26 mouse cellular contexts compared by ENCODE assay signal in the genomic region with DNA sequence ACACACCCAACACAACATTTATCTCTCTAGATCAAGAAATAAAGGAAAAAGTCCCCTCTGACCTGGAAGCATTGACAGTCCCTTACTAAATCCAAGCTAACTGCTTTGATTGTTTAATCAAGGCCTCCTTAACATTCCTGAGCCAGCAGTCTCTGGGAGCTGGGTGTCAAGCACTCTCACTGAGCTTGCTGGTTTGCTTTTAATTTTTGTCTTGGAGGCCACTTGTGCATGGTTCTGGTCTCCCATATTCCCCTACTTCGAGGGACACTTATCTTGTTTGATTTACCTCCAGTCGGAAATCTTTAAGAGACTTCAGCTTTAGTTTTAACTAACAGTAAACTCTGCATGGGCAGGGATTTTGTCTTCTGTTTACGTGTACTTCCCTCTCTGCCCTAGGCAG. TPM values are rescaled to one million over a fixed set of nuclear protein-coding genes. Genes with fewer than 3 reads are reported as not detected.
DNase-seq lines count a peak whose midpoint lies in the region; ATAC-seq and TF ChIP-seq lines count a peak whose summit lies in the region.
"Had no signal": no experiment of that assay in that cellular context is flagged by ENCODE, and none has a peak within 500 bp of the region (broad histone marks: within the 10 kb centered on the region; RNA-seq: fewer than 3 reads in every experiment).

No protein-coding gene starts in this region.

- H3K27me3 ChIP-seq in lung, embryonic 15.5 days, result no peaks in the 10 kb centered on the region
- no peaks in the 10 kb centered on the region for H3K27me3 ChIP-seq in lung, postnatal 0 days (replicated peaks; ENCODE audit: insufficient read depth, low read length)
- H3K27me3 ChIP-seq: CH12.LX; heart, embryonic 13.5 days; hindbrain, embryonic 12.5 days; hindbrain, embryonic 15.5 days had no signal

- ATAC-seq in lung, embryonic 15.5 days (ENCODE audit: borderline replicate concordance, extremely low read depth, low FRiP score, low TSS enrichment), result peak; percentile 81; the same call in 1 of the 2 replicates
- peak; percentile 95 for ATAC-seq in lung, postnatal 0 days
- ATAC-seq in inflammation-experienced regulatory T-cells, adult 6 months, result no peak
- ATAC-seq: forebrain, embryonic 14.5 days had no signal

- peak; percentile 37 for DNase-seq in heart, adult 11 months
- DNase-seq in heart, postnatal 14 days, result no peak
- DNase-seq in lung, postnatal 0 days (ENCODE audit: low spot score), result peak; percentile 90
- DNase-seq in lung, postnatal 36 days, result peak; percentile 76
- DNase-seq in left cerebral cortex, postnatal 25 days (ENCODE audit: low spot score in 2 of 2), result no peak
- DNase-seq: adrenal gland, adult 8-10 months; adrenal gland, postnatal 25 days; B cell, adult 2 months; cerebellum, adult 11-12 months; cerebellum, adult 8-10 months; cerebellum, postnatal 10 days; cerebellum, postnatal 36 days; embryo, embryonic 11 days; gastrocnemius, postnatal 25 days; heart, adult 2 months had no signal

- peaks cover 20% of the 10 kb centered on the region; the same call in 1 of the 2 replicates for H3K4me1 ChIP-seq in lung, embryonic 15.5 days
- H3K4me1 ChIP-seq in lung, postnatal 0 days (ENCODE audit: insufficient read depth, low read depth, low read length), result no peaks in the 10 kb centered on the region
- H3K4me1 ChIP-seq: forebrain, embryonic 10.5 days; heart, embryonic 10.5 days; hindbrain, embryonic 12.5 days; hindbrain, embryonic 15.5 days had no signal

- peak overlapping the region; percentile 74 for H3K27ac ChIP-seq in lung, embryonic 15.5 days
- no peak overlapping the region for H3K27ac ChIP-seq in lung, postnatal 0 days (ENCODE audit: low read length)
- H3K27ac ChIP-seq: forebrain, embryonic 10.5 days; heart, adult 2 months; heart, embryonic 10.5 days; heart, embryonic 13.5 days; hindbrain, embryonic 12.5 days; hindbrain, embryonic 15.5 days had no signal

- H3K9ac ChIP-seq in lung, embryonic 15.5 days, result no peak overlapping the region
- H3K9ac ChIP-seq in lung, postnatal 0 days (replicated peaks; ENCODE audit: low read depth), result no peak overlapping the region
- H3K9ac ChIP-seq: heart, embryonic 13.5 days; hindbrain, embryonic 12.5 days; hindbrain, embryonic 15.5 days had no signal

- no peaks in the 10 kb centered on the region for H3K9me3 ChIP-seq in lung, embryonic 15.5 days
- no peaks in the 10 kb centered on the region for H3K9me3 ChIP-seq in lung, postnatal 0 days (ENCODE audit: low read length)
- H3K9me3 ChIP-seq: forebrain, embryonic 10.5 days; G1E; heart, embryonic 10.5 days; heart, embryonic 13.5 days; hindbrain, embryonic 12.5 days; hindbrain, embryonic 15.5 days had no signal

- intact Hi-C loops in heart, postnatal 14 days (cut with DNase I), result no loop called here
- intact Hi-C loops in left cerebral cortex, postnatal 25 days (cut with DNase I), result no loop called here

- TF ChIP-seq EP300 in lung, postnatal 0 days (IDR thresholded peaks at IDR 0.05), result peak; percentile 91

- 28% methylated on average over 3 of the region's 3 CpGs for WGBS in lung, embryonic 15.5 days
- 37% methylated on average over 3 of the region's 3 CpGs for WGBS in lung, postnatal 0 days

- no peaks in the 10 kb centered on the region for H3K36me3 ChIP-seq in lung, embryonic 15.5 days
- no peaks in the 10 kb centered on the region for H3K36me3 ChIP-seq in lung, postnatal 0 days (ENCODE audit: insufficient read depth, low read length)
- H3K36me3 ChIP-seq: forebrain, embryonic 10.5 days; G1E; heart, embryonic 10.5 days; heart, embryonic 13.5 days; hindbrain, embryonic 12.5 days; hindbrain, embryonic 15.5 days had no signal

- no peak overlapping the region for H3K4me3 ChIP-seq in lung, embryonic 15.5 days
- H3K4me3 ChIP-seq in lung, postnatal 0 days (ENCODE audit: low read depth, low read length), result no peak overlapping the region
- H3K4me3 ChIP-seq: forebrain, embryonic 10.5 days; heart, adult 2 months; heart, embryonic 10.5 days; heart, embryonic 13.5 days; hindbrain, embryonic 12.5 days; hindbrain, embryonic 15.5 days had no signal

- no peak for TF ChIP-seq CTCF in lung, postnatal 0 days (IDR thresholded peaks at IDR 0.05)

- H3K4me2 ChIP-seq in lung, embryonic 15.5 days, result no peak overlapping the region
- H3K4me2 ChIP-seq in lung, postnatal 0 days (replicated peaks; ENCODE audit: low read depth, low read length), result no peak overlapping the region
- H3K4me2 ChIP-seq: heart, embryonic 13.5 days; hindbrain, embryonic 12.5 days; hindbrain, embryonic 15.5 days had no signal

RNA-seq across cellular contexts. Expression of a gene that starts 4.9 kb away (rescaled TPM):
- under 1 TPM; 0.29 to 0.66 TPM for total RNA-seq in heart, postnatal 14 days (2021)
- 0.70 and 1.00 TPM in 2 replicates for polyA plus RNA-seq in lung, embryonic 15.5 days (2015; fragmentation: Nextera tagmentation; extraction: Ambion mirVana)
- 1.3 and 1.4 TPM in 2 replicates for polyA plus RNA-seq in lung, postnatal 0 days (2015; fragmentation: Nextera tagmentation; extraction: Ambion mirVana)
- 1 to 10 TPM in 2 of 3 experiments, under 1 TPM in 1; 0.86 to 1.8 (median 1.3) TPM for polyA plus RNA-seq in inflammation-experienced regulatory T-cells, adult 6 months (2017; shearing (Covaris generic))
- total RNA-seq in left cerebral cortex, postnatal 25 days (2021), result under 1 TPM; 0.07 to 0.23 TPM
- polyA plus RNA-seq: G1E had no signal

RNA-seq across cellular contexts. Expression of a gene that starts 27.8 kb away (rescaled TPM):
- total RNA-seq in heart, postnatal 14 days (2021), result under 1 TPM; 0.29 to 0.41 TPM
- polyA plus RNA-seq in lung, embryonic 15.5 days (2015; fragmentation: Nextera tagmentation; extraction: Ambion mirVana), result 10.5 and 11.0 TPM in 2 replicates
- 1.6 and 1.7 TPM in 2 replicates for polyA plus RNA-seq in lung, postnatal 0 days (2015; fragmentation: Nextera tagmentation; extraction: Ambion mirVana)
- polyA plus RNA-seq in inflammation-experienced regulatory T-cells, adult 6 months (2017; shearing (Covaris generic)), result 1 to 10 TPM in 1 of 3 experiments, under 1 TPM in 2; 0.75 to 1.7 (median 0.92) TPM
- total RNA-seq in left cerebral cortex, postnatal 25 days (2021), result 10 to 100 TPM; 31.7 to 32.9 TPM
- total RNA-seq: hematopoietic stem cell, adult 5-6 weeks had no signal
- polyA plus RNA-seq: G1E had no signal

Comparison
In these comparisons a context has a peak if more than half of its experiments do, and no peak if none do; other contexts are left out.
1. DNase-seq: peak in heart, adult 11 months (single experiment), lung, postnatal 0 days (single experiment) and lung, postnatal 36 days (single experiment); none in heart, postnatal 14 days (0 of 2) and left cerebral cortex, postnatal 25 days (0 of 2).